In genomic region chr13:72902576-72902975, GRCm38 (mm10) we compare ENCODE assay signal across 13 mouse cellular contexts.
DNase-seq lines count a peak whose midpoint lies in the region; ATAC-seq and TF ChIP-seq lines count a peak whose summit lies in the region.
"Had no signal": no experiment of that assay in that cellular context is flagged by ENCODE, and none has a peak within 500 bp of the region (broad histone marks: within the 10 kb centered on the region; RNA-seq: fewer than 3 reads in every experiment).

No protein-coding gene starts in this region.

- ATAC-seq in hindbrain, embryonic 11.5 days (ENCODE audit: low FRiP score) = no peak
- ATAC-seq in hindbrain, embryonic 13.5 days (ENCODE audit: low FRiP score) = no peak
- ATAC-seq in megakaryocyte progenitor cell, adult 5-6 weeks (replicated peaks; ENCODE audit: poor library complexity) = no peak
- ATAC-seq: intestine, embryonic 16.5 days had no signal

- no peak overlapping the region for H3ac ChIP-seq in myocyte (ENCODE audit: control insufficient read depth, insufficient read length)

- 41% methylated on average over 2 of the region's 2 CpGs for WGBS in hindbrain, embryonic 11.5 days
- 49% methylated on average over 2 of the region's 2 CpGs for WGBS in hindbrain, embryonic 13.5 days

- no peak for TF ChIP-seq POLR2A in myocyte (IDR thresholded peaks at IDR 0.05; ENCODE audit: insufficient read length, low read depth)

- peak; percentile 57 for DNase-seq in hindbrain, embryonic 11.5 days (ENCODE audit: low spot score)
- DNase-seq in ovary, postnatal 14 days (ENCODE audit: low spot score) = peak; percentile 0
- DNase-seq in ovary, adult 18-20 months (ENCODE audit: low spot score) = no peak
- DNase-seq in embryo, embryonic 11.5 days (ENCODE audit: low read depth, low spot score) = peak; percentile 41
- no peak for DNase-seq in spleen, postnatal 36 days (ENCODE audit: low spot score in 2 of 2)
- DNase-seq: cerebellum, postnatal 36 days; lung, postnatal 10 days; thymus, postnatal 25 days had no signal

- H3K36me3 ChIP-seq in hindbrain, embryonic 11.5 days (ENCODE audit: control insufficient read depth, insufficient read depth, low read length) = no peaks in the 10 kb centered on the region
- no peaks in the 10 kb centered on the region for H3K36me3 ChIP-seq in hindbrain, embryonic 13.5 days
- H3K36me3 ChIP-seq in myocyte (ENCODE audit: control insufficient read depth, insufficient read depth) = no peaks in the 10 kb centered on the region
- H3K36me3 ChIP-seq: heart, embryonic 13.5 days had no signal

- H3K79me2 ChIP-seq in myocyte (ENCODE audit: control insufficient read depth, insufficient read depth) = no peaks in the 10 kb centered on the region

- H3K27ac ChIP-seq in hindbrain, embryonic 11.5 days (ENCODE audit: low read depth, low read length) = no peak overlapping the region
- H3K27ac ChIP-seq in hindbrain, embryonic 13.5 days = no peak overlapping the region
- H3K27ac ChIP-seq: heart, embryonic 13.5 days had no signal

- no peaks in the 10 kb centered on the region for H3K4me1 ChIP-seq in hindbrain, embryonic 11.5 days (replicated peaks; ENCODE audit: control insufficient read depth, insufficient read depth, low read length)
- H3K4me1 ChIP-seq in hindbrain, embryonic 13.5 days (replicated peaks) = peaks cover 4% of the 10 kb centered on the region
- H3K4me1 ChIP-seq: heart, embryonic 13.5 days had no signal

- H3K4me3 ChIP-seq in hindbrain, embryonic 11.5 days (ENCODE audit: low read depth, low read length) = no peak overlapping the region
- no peak overlapping the region for H3K4me3 ChIP-seq in hindbrain, embryonic 13.5 days
- no peak overlapping the region for H3K4me3 ChIP-seq in myocyte
- H3K4me3 ChIP-seq: heart, embryonic 13.5 days had no signal

- peaks cover 3% of the 10 kb centered on the region; the same call in 1 of the 2 replicates for H3K27me3 ChIP-seq in hindbrain, embryonic 11.5 days (ENCODE audit: control insufficient read depth, insufficient read depth, low read length)
- peaks cover 39% of the 10 kb centered on the region for H3K27me3 ChIP-seq in hindbrain, embryonic 13.5 days
- H3K27me3 ChIP-seq in myocyte (ENCODE audit: control insufficient read depth, insufficient read depth, insufficient read length) = no peaks in the 10 kb centered on the region

- no peak overlapping the region for H3K4me2 ChIP-seq in hindbrain, embryonic 11.5 days (replicated peaks; ENCODE audit: low read depth, low read length)
- H3K4me2 ChIP-seq in hindbrain, embryonic 13.5 days = no peak overlapping the region
- H3K4me2 ChIP-seq in myocyte (ENCODE audit: low read depth) = no peak overlapping the region
- H3K4me2 ChIP-seq: heart, embryonic 13.5 days had no signal

- no peak overlapping the region for H3K9ac ChIP-seq in hindbrain, embryonic 11.5 days (ENCODE audit: low read depth, low read length)
- no peak overlapping the region for H3K9ac ChIP-seq in hindbrain, embryonic 13.5 days
- H3K9ac ChIP-seq: heart, embryonic 13.5 days had no signal

- H3K9me3 ChIP-seq in hindbrain, embryonic 11.5 days (ENCODE audit: control insufficient read depth, low read length) = no peaks in the 10 kb centered on the region
- no peaks in the 10 kb centered on the region for H3K9me3 ChIP-seq in hindbrain, embryonic 13.5 days
- H3K9me3 ChIP-seq: heart, embryonic 13.5 days had no signal

TF ChIP-seq in myocyte, 11 proteins besides CTCF, POLR2A, EP300 and RAD21:
- TF ChIP-seq E2F4 (IDR thresholded peaks at IDR 0.05; ENCODE audit: insufficient read depth) (no peak), CEBPB (IDR thresholded peaks at IDR 0.05; ENCODE audit: insufficient read depth, poor library complexity, severe bottlenecking) (no peak), POLR2AphosphoS2 (IDR thresholded peaks at IDR 0.05; ENCODE audit: insufficient read length, low read depth) (no peak), MAX (IDR thresholded peaks at IDR 0.05; ENCODE audit: low read depth) (no peak), TCF3 (IDR thresholded peaks at IDR 0.05; ENCODE audit: insufficient read length, low read depth) (no peak), REST (IDR thresholded peaks at IDR 0.05; ENCODE audit: insufficient read depth, insufficient read length) (peak; percentile 84), SRF (IDR thresholded peaks at IDR 0.05; ENCODE audit: control insufficient read depth, insufficient read length, low read depth) (no peak), MYOG (IDR thresholded peaks at IDR 0.05; ENCODE audit: control insufficient read depth in 1 of 3, insufficient read depth in 1 of 3, insufficient read length in 2 of 3, low read depth in 2 of 3) (no peak)

Comparison
In these comparisons a context has a peak if more than half of its experiments do, and no peak if none do; other contexts are left out.
1. DNase-seq: peak in hindbrain, embryonic 11.5 days (single experiment), ovary, postnatal 14 days (single experiment) and embryo, embryonic 11.5 days (single experiment); none in ovary, adult 18-20 months (single experiment) and spleen, postnatal 36 days (0 of 2).